Mouse (Mus musculus): ENCODE data around the gene Cpne9. TPM values are rescaled to one million over a fixed set of nuclear protein-coding genes. Genes with fewer than 3 reads are reported as not detected.

The Cpne9 gene
- polyA plus RNA-seq, 1 experiment from 2014 or later: 0.06 TPM

- H3K9ac ChIP-seq (ENCODE audit: low read length): no peak overlapping the region
- no peaks in the 10 kb centered on the region for H3K27me3 ChIP-seq (ENCODE audit: control insufficient read depth, insufficient read depth, low read length)
- WGBS: 88% methylated on average over 8 of the region's 8 CpGs
- H3K4me3 ChIP-seq (replicated peaks; ENCODE audit: low read length): no peak overlapping the region
- H3K4me2 ChIP-seq (ENCODE audit: low read depth, low read length): no peak overlapping the region
- no peak overlapping the region for H3K27ac ChIP-seq (ENCODE audit: low read length)
- H3K4me1 ChIP-seq (ENCODE audit: control insufficient read depth, insufficient read depth, low read length): no peaks in the 10 kb centered on the region
- ATAC-seq (ENCODE audit: insufficient read depth, low FRiP score): no peak
- peaks cover 17% of the 10 kb centered on the region; the same call in 1 of the 2 replicates for H3K36me3 ChIP-seq (ENCODE audit: control insufficient read depth, insufficient read depth, low read length)
- H3K9me3 ChIP-seq (replicated peaks; ENCODE audit: control insufficient read depth, low read length): no peaks in the 10 kb centered on the region
Measured at GRCm38 (mm10) chr6:113261174-113261858, 20.8 kb upstream of the Cpne9 start.

GRCm38 (mm10) chr6:113263531-113263930, 18.6 kb upstream of the Cpne9 start:
- Histone ChIP-seq H3K9me3 (replicated peaks; ENCODE audit: control insufficient read depth, low read length) (no peaks in the 10 kb centered on the region), H3K27ac (ENCODE audit: low read length) (no peak overlapping the region), H3K36me3 (ENCODE audit: control insufficient read depth, insufficient read depth, low read length) (peaks cover 28% of the 10 kb centered on the region; the same call in 1 of the 2 replicates), H3K9ac (ENCODE audit: low read length) (no peak overlapping the region), H3K27me3 (ENCODE audit: control insufficient read depth, insufficient read depth, low read length) (no peaks in the 10 kb centered on the region), H3K4me2 (ENCODE audit: low read depth, low read length) (no peak overlapping the region), H3K4me1 (ENCODE audit: control insufficient read depth, insufficient read depth, low read length) (no peaks in the 10 kb centered on the region), H3K4me3 (replicated peaks; ENCODE audit: low read length) (no peak overlapping the region)
- ATAC-seq (ENCODE audit: insufficient read depth, low FRiP score): no peak
- WGBS: 89% methylated on average over 6 of the region's 6 CpGs

DNA sequence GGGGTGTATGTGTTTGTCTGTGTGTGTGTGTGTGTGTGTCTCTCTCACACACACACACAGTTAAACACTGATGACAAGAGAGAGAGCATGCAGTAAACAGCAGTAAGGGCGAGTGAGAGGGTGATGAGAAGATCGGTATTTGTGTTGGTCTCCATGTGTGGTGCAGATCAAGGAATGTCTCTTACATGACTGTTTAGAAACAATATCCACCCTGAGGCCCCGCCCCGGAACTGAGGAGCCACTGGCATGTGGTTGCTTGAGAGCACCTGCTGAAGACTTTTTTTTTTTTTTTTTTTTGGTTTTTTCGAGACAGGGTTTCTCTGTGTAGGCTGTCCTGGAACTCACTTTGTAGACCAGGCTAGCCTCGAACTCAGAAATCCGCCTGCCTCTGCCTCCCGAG, 17.7 kb upstream of the Cpne9 start:
- ATAC-seq (ENCODE audit: insufficient read depth, low FRiP score): no peak
- WGBS: 93% methylated on average over 8 of the region's 8 CpGs
- no peak overlapping the region for H3K27ac ChIP-seq (ENCODE audit: low read length)
- peaks cover 25% of the 10 kb centered on the region; the same call in 1 of the 2 replicates for H3K36me3 ChIP-seq (ENCODE audit: control insufficient read depth, insufficient read depth, low read length)
- H3K9ac ChIP-seq (ENCODE audit: low read length): no peak overlapping the region
- H3K27me3 ChIP-seq (ENCODE audit: control insufficient read depth, insufficient read depth, low read length): no peaks in the 10 kb centered on the region
- H3K4me1 ChIP-seq (ENCODE audit: control insufficient read depth, insufficient read depth, low read length): no peaks in the 10 kb centered on the region
- H3K9me3 ChIP-seq (replicated peaks; ENCODE audit: control insufficient read depth, low read length): no peaks in the 10 kb centered on the region
- no peak overlapping the region for H3K4me3 ChIP-seq (replicated peaks; ENCODE audit: low read length)
- H3K4me2 ChIP-seq (ENCODE audit: low read depth, low read length): no peak overlapping the region

- Histone ChIP-seq H3K9me3 (replicated peaks; ENCODE audit: control insufficient read depth, low read length) (no peaks in the 10 kb centered on the region), H3K4me1 (ENCODE audit: control insufficient read depth, insufficient read depth, low read length) (no peaks in the 10 kb centered on the region), H3K9ac (ENCODE audit: low read length) (no peak overlapping the region), H3K27ac (ENCODE audit: low read length) (no peak overlapping the region), H3K4me3 (replicated peaks; ENCODE audit: low read length) (no peak overlapping the region), H3K4me2 (ENCODE audit: low read depth, low read length) (no peak overlapping the region), H3K27me3 (ENCODE audit: control insufficient read depth, insufficient read depth, low read length) (no peaks in the 10 kb centered on the region), H3K36me3 (ENCODE audit: control insufficient read depth, insufficient read depth, low read length) (peaks cover 22% of the 10 kb centered on the region; the same call in 1 of the 2 replicates)
- no peak for ATAC-seq (ENCODE audit: insufficient read depth, low FRiP score)
- whole genome bisulfite sequencing: 85% methylated on average over 7 of the region's 7 CpGs
Measured at GRCm38 (mm10) chr6:113266996-113267655, 15.0 kb upstream of the Cpne9 start.

DNA sequence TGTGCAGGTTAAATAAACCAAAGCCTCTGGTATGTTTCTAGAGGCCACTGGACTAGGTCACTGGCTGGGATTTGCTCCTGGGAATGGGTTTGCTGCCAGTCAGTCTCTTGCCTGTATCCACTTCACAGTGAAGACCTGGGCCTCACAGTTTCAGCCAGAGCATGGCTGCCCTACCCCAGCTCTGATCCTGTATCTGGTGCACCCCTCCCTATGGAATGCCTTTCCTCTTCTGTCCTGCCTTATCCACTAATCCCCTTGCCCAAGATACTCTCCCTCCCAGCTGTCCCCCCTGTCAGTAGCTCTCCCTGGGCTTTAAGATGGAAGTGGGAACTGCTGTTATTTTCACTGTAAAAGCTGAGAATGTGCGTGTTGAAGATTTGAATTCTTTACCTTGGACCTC, 14.1 kb upstream of the Cpne9 start:
- ATAC-seq (ENCODE audit: insufficient read depth, low FRiP score): no peak

GRCm38 (mm10) chr6:113272365-113272764, 9.7 kb upstream of the Cpne9 start:
- no peak overlapping the region for H3K4me2 ChIP-seq (ENCODE audit: low read depth, low read length)
- H3K27ac ChIP-seq (ENCODE audit: low read length): no peak overlapping the region
- H3K9ac ChIP-seq (ENCODE audit: low read length): no peak overlapping the region
- no peaks in the 10 kb centered on the region for H3K27me3 ChIP-seq (ENCODE audit: control insufficient read depth, insufficient read depth, low read length)
- H3K4me1 ChIP-seq (ENCODE audit: control insufficient read depth, insufficient read depth, low read length): no peaks in the 10 kb centered on the region
- no peak overlapping the region for H3K4me3 ChIP-seq (replicated peaks; ENCODE audit: low read length)
- H3K9me3 ChIP-seq (replicated peaks; ENCODE audit: control insufficient read depth, low read length): no peaks in the 10 kb centered on the region
- 83% methylated on average over 3 of the region's 3 CpGs for WGBS
- ATAC-seq (ENCODE audit: insufficient read depth, low FRiP score): no peak
- 0 out of 2 replicates have a peak, but pooled peaks cover 11% of the 10 kb centered on the region for H3K36me3 ChIP-seq (ENCODE audit: control insufficient read depth, insufficient read depth, low read length)

More for the DNA sequence above, 14.1 kb upstream of the Cpne9 start:
- Histone ChIP-seq H3K36me3 (ENCODE audit: control insufficient read depth, insufficient read depth, low read length) (peaks cover 25% of the 10 kb centered on the region; the same call in 1 of the 2 replicates), H3K4me3 (replicated peaks; ENCODE audit: low read length) (no peak overlapping the region), H3K27me3 (ENCODE audit: control insufficient read depth, insufficient read depth, low read length) (no peaks in the 10 kb centered on the region), H3K27ac (ENCODE audit: low read length) (no peak overlapping the region), H3K4me1 (ENCODE audit: control insufficient read depth, insufficient read depth, low read length) (no peaks in the 10 kb centered on the region), H3K9me3 (replicated peaks; ENCODE audit: control insufficient read depth, low read length) (no peaks in the 10 kb centered on the region), H3K9ac (ENCODE audit: low read length) (no peak overlapping the region), H3K4me2 (ENCODE audit: low read depth, low read length) (no peak overlapping the region)
- 86% methylated on average over 1 of the region's 1 CpGs for WGBS

DNA sequence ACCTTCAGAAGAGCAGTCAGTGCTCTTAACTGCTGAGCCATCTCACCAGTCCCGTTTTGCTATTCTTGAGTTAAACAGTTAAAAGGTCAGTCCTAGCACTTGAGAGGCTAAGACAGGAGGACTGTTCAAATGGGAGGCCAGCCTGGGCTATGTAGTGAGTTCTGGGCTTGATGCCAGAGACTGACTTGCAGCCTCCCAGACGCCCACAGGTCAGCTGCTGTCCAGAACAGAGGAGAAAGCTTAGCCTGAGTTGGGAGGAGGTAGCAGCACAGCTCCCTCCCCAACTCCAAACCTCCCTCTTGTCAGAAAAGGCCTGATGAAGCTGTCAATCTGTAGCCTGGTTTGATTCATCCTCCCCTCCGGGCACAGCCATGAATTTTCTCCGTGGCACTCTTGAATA, 5.3 kb upstream of the Cpne9 start:
- ATAC-seq (ENCODE audit: insufficient read depth, low FRiP score): no peak
- H3K9ac ChIP-seq (ENCODE audit: low read length): no peak overlapping the region
- peaks cover 4% of the 10 kb centered on the region; the same call in 1 of the 2 replicates for H3K27me3 ChIP-seq (ENCODE audit: control insufficient read depth, insufficient read depth, low read length)
- 0 out of 2 replicates have a peak, but pooled peaks cover 10% of the 10 kb centered on the region for H3K36me3 ChIP-seq (ENCODE audit: control insufficient read depth, insufficient read depth, low read length)
- H3K4me3 ChIP-seq (replicated peaks; ENCODE audit: low read length): no peak overlapping the region
- H3K9me3 ChIP-seq (replicated peaks; ENCODE audit: control insufficient read depth, low read length): no peaks in the 10 kb centered on the region
- H3K27ac ChIP-seq (ENCODE audit: low read length): no peak overlapping the region
- H3K4me2 ChIP-seq (ENCODE audit: low read depth, low read length): no peak overlapping the region
- no peaks in the 10 kb centered on the region for H3K4me1 ChIP-seq (ENCODE audit: control insufficient read depth, insufficient read depth, low read length)
- WGBS: 66% methylated on average over 4 of the region's 4 CpGs

GRCm38 (mm10) chr6:113281676-113282075, 431 bp upstream of the Cpne9 start:
- ATAC-seq (ENCODE audit: insufficient read depth, low FRiP score): no peak

GRCm38 (mm10) chr6:113282969-113283368, 862 bp downstream of the Cpne9 start:
- Histone ChIP-seq H3K4me1 (ENCODE audit: control insufficient read depth, insufficient read depth, low read length) (peaks cover 5% of the 10 kb centered on the region; the same call in 1 of the 2 replicates), H3K9ac (ENCODE audit: low read length) (no peak overlapping the region), H3K4me2 (ENCODE audit: low read depth, low read length) (peak overlapping the region; percentile 23), H3K27ac (ENCODE audit: low read length) (no peak overlapping the region), H3K9me3 (replicated peaks; ENCODE audit: control insufficient read depth, low read length) (no peaks in the 10 kb centered on the region), H3K27me3 (ENCODE audit: control insufficient read depth, insufficient read depth, low read length) (peaks cover 31% of the 10 kb centered on the region), H3K36me3 (ENCODE audit: control insufficient read depth, insufficient read depth, low read length) (no peaks in the 10 kb centered on the region), H3K4me3 (replicated peaks; ENCODE audit: low read length) (peak overlapping the region; percentile 19)
- ATAC-seq (ENCODE audit: insufficient read depth, low FRiP score): no peak
- WGBS: 1% methylated on average over 22 of the region's 22 CpGs

More at GRCm38 (mm10) chr6:113281676-113282075, 431 bp upstream of the Cpne9 start:
- Histone ChIP-seq H3K27ac (ENCODE audit: low read length) (no peak overlapping the region), H3K27me3 (ENCODE audit: control insufficient read depth, insufficient read depth, low read length) (peaks cover 31% of the 10 kb centered on the region), H3K9me3 (replicated peaks; ENCODE audit: control insufficient read depth, low read length) (no peaks in the 10 kb centered on the region), H3K36me3 (ENCODE audit: control insufficient read depth, insufficient read depth, low read length) (no peaks in the 10 kb centered on the region), H3K9ac (ENCODE audit: low read length) (no peak overlapping the region), H3K4me2 (ENCODE audit: low read depth, low read length) (no peak overlapping the region), H3K4me1 (ENCODE audit: control insufficient read depth, insufficient read depth, low read length) (peaks cover 5% of the 10 kb centered on the region; the same call in 1 of the 2 replicates), H3K4me3 (replicated peaks; ENCODE audit: low read length) (no peak overlapping the region)
- 66% methylated on average over 6 of the region's 6 CpGs for WGBS

Measured in stomach, embryonic 16.5 days (tissue).